Mouse (Mus musculus) T-helper 2 cell (primary cell): ENCODE results near the gene Crlf1.

Source experiments
- in situ Hi-C: fragments of 300-600 bp; cut with MboI, MseI; formaldehyde crosslinking; loops from one replicate; pipeline ENCODE4 v1.15.1; 2025; ENCODE audit warnings: high pct_unique_total_duplicates

The Crlf1 gene

GRCm38 (mm10) chr8:70468733-70469132, 24.2 kb upstream of the Crlf1 start:
- in situ Hi-C loops: no loop called here

- in situ Hi-C loops: no loop called here
These were observed 23.6 kb upstream of the Crlf1 start for GRCm38 (mm10) chr8:70469295-70469916.

GRCm38 (mm10) chr8:70469938-70470337, 23.0 kb upstream of the Crlf1 start:
- in situ Hi-C loops: no loop called here

- in situ Hi-C loops: no loop called here
These were observed 21.1 kb upstream of the Crlf1 start for GRCm38 (mm10) chr8:70471856-70472255.

GRCm38 (mm10) chr8:70476333-70477268, 16.4 kb upstream of the Crlf1 start, which contains the start of gene Klhl26:
TSS of gene Klhl26 (minus strand) at chr8:70476968.
- in situ Hi-C loops: no loop called here

GRCm38 (mm10) chr8:70477269-70477982, 15.5 kb upstream of the Crlf1 start:
- in situ Hi-C loops: no loop called here

GRCm38 (mm10) chr8:70481908-70482307, 11.1 kb upstream of the Crlf1 start:
- in situ Hi-C loops: no loop called here

- in situ Hi-C loops: no loop called here
These were observed 10.0 kb upstream of the Crlf1 start for GRCm38 (mm10) chr8:70482943-70483342.

- in situ Hi-C loops: no loop called here
These were observed 6.7 kb upstream of the Crlf1 start for GRCm38 (mm10) chr8:70486191-70486681.

GRCm38 (mm10) chr8:70486941-70487520, 5.9 kb upstream of the Crlf1 start, which contains the start of gene Tmem59l:
TSS of gene Tmem59l (minus strand) at chr8:70487358.
- in situ Hi-C loops: no loop called here

GRCm38 (mm10) chr8:70487993-70488796, 4.8 kb upstream of the Crlf1 start:
- in situ Hi-C loops: no loop called here

- in situ Hi-C loops: no loop called here
These were observed 4.0 kb upstream of the Crlf1 start for GRCm38 (mm10) chr8:70488931-70489470.

- in situ Hi-C loops: no loop called here
These were observed 3.4 kb upstream of the Crlf1 start for GRCm38 (mm10) chr8:70489576-70489975.

GRCm38 (mm10) chr8:70490061-70490879, 2.7 kb upstream of the Crlf1 start:
- in situ Hi-C loops: no loop called here

GRCm38 (mm10) chr8:70490880-70491495, 2.0 kb upstream of the Crlf1 start:
- in situ Hi-C loops: no loop called here

- in situ Hi-C loops: no loop called here
These were observed 896 bp downstream of the Crlf1 start for GRCm38 (mm10) chr8:70493692-70494415.

- in situ Hi-C loops: no loop called here
These were observed 1.5 kb downstream of the Crlf1 start for GRCm38 (mm10) chr8:70494416-70494945.
